Mouse (Mus musculus) ES-Bruce4 (cell line): ENCODE measurements around the gene Arhgef10l.

ENCODE experiments used
- CTCF ChIP-seq: IDR thresholded peaks from one replicate; pipeline ENCODE4 v1.8.1; 2011; ENCODE audit warnings: low read depth, low read length
- EP300 ChIP-seq: IDR thresholded peaks from 2 replicates; pipeline ENCODE4 v1.6.1; 2011; ENCODE audit warnings: low read depth, low read length; ENCODE audit not compliant: insufficient read depth
- POLR2A ChIP-seq: IDR thresholded peaks from one replicate; pipeline ENCODE4 v1.8.1; 2011; ENCODE audit warnings: low read length; ENCODE audit not compliant: insufficient read depth

GRCm38 (mm10) chr4:140691481-140691880 lies 25.7 kb upstream of the Arhgef10l start:
- TF ChIP-seq CTCF, result no peak
- no peak for TF ChIP-seq POLR2A
- TF ChIP-seq EP300, result no peak
